Mouse (Mus musculus) megakaryocyte, adult 5-6 weeks (primary cell): ENCODE results near the gene Pth2r. TPM values are rescaled to one million over a fixed set of nuclear protein-coding genes. Genes with fewer than 3 reads are reported as not detected.

Experiments
- total RNA-seq, 2 experiments: library from RNA; stranded (forward) in 1 of 2; stranded (reverse) in 1 of 2; fragments of 153-499, 151-499 nt in 1 of 2; fragments of 221-1000, 200-1000 nt in 1 of 2; gene quantifications; 2 replicates each; pipeline versions ENCODE4 v1.2.3 to v1.2.4; 2015 to 2017

The Pth2r gene
- total RNA-seq, 2 experiments from 2014 or later, result not detected

Other genes starting within 250 kb of the Pth2r start
- not detected in 2 replicates for gene Akr1cl, start 249.3 kb upstream of the Pth2r start, total RNA-seq (2015)
- gene Akr1cl, start 249.3 kb upstream of the Pth2r start, total RNA-seq (2017), result not detected in 2 replicates
- gene Cryge, start 230.9 kb upstream of the Pth2r start, total RNA-seq (2015), result not detected in 2 replicates
- gene Cryge, start 230.9 kb upstream of the Pth2r start, total RNA-seq (2017), result not detected in 2 replicates
- not detected in 2 replicates for gene Crygd, start 218.6 kb upstream of the Pth2r start, total RNA-seq (2015)
- gene Crygd, start 218.6 kb upstream of the Pth2r start, total RNA-seq (2017), result not detected in 2 replicates
- gene Crygc, start 208.4 kb upstream of the Pth2r start, total RNA-seq (2015), result not detected in 2 replicates
- not detected in 2 replicates for gene Crygc, start 208.4 kb upstream of the Pth2r start, total RNA-seq (2017)
- not detected in 2 replicates for gene Crygb, start 199.8 kb upstream of the Pth2r start, total RNA-seq (2015)
- gene Crygb, start 199.8 kb upstream of the Pth2r start, total RNA-seq (2017), result not detected in 2 replicates
- gene Cryga, start 178.7 kb upstream of the Pth2r start, total RNA-seq (2015), result not detected in 2 replicates
- gene Cryga, start 178.7 kb upstream of the Pth2r start, total RNA-seq (2017), result not detected in 2 replicates
- not detected in 2 replicates for gene Gm28845, start 162.5 kb upstream of the Pth2r start, total RNA-seq (2015)
- gene Gm28845, start 162.5 kb upstream of the Pth2r start, total RNA-seq (2017), result not detected in 2 replicates
- gene D630023F18Rik, start 158.8 kb upstream of the Pth2r start, total RNA-seq (2015), result 0.39 and 1.1 TPM in 2 replicates
- 0.73 and 1.5 TPM in 2 replicates for gene D630023F18Rik, start 158.8 kb upstream of the Pth2r start, total RNA-seq (2017)
- 196 and 202 TPM in 2 replicates for gene Idh1, start 95.6 kb upstream of the Pth2r start, total RNA-seq (2015)
- 354 and 378 TPM in 2 replicates for gene Idh1, start 95.6 kb upstream of the Pth2r start, total RNA-seq (2017)
- gene Pikfyve, start 95.4 kb upstream of the Pth2r start, total RNA-seq (2015), result 30.0 and 31.5 TPM in 2 replicates
- 40.2 and 46.2 TPM in 2 replicates for gene Pikfyve, start 95.4 kb upstream of the Pth2r start, total RNA-seq (2017)